Mouse (Mus musculus): ENCODE results near the gene Emp3.

Gene Emp3

DNA sequence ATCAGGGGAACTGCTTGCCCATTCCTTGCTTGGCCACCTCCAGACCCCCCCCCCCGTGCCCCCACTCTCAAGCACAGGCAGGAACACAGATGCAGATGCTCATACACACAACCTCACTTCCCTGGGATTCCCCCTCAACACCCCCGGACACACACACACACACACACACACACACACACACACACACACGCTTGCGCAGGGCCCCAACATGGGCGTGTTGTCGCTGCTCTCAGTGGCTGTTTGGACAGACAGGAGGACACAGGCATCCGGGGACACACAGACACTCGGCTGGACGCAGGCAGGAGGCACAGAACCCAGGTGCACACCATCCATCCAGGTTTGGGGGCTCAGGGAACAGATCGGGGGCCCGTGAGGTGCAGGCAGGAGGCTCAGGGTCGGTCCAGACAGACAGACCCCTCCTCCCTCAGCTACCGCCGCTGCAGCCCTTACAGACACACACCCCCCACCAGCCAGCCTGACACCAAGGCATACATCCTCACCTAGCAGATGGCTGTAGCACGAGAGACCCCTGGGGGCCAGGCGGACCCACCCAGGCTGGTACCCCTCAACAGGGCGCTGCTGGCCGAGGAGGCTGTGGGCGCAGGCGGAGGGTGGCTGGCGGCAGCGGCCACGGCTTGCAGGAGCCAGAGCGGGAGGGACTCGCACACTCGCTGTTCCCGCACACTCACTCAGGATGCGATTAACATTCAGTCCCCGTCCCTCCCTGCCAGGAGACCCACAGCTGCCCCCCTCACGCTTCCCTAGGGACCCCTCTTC, 50.7 kb downstream of the Emp3 start:
- DNase-seq (ENCODE audit: low read depth, low spot score) = peak; percentile 23

DNA sequence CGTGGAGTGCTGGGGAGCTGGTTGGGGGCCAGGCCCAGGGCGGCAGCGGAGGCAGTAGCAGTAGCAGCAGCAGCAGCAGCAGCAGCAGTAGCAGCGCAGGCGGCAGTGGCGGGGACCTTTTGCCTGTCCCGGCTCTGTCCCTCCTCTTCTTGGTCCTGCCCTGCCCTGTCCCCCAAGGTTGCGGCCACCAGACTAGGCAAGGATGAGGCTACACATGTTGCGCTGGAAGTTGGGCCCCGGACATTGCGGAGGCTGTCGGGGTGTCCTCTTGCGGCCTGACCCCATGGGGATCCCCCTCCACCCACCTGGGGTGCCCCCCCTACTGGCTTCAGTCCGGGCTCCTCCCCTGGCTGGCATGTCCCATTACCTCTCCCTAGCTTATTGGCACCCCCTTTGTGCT, 51.4 kb downstream of the Emp3 start:
- peak; percentile 36 for DNase-seq (ENCODE audit: low read depth, low spot score)

DNA sequence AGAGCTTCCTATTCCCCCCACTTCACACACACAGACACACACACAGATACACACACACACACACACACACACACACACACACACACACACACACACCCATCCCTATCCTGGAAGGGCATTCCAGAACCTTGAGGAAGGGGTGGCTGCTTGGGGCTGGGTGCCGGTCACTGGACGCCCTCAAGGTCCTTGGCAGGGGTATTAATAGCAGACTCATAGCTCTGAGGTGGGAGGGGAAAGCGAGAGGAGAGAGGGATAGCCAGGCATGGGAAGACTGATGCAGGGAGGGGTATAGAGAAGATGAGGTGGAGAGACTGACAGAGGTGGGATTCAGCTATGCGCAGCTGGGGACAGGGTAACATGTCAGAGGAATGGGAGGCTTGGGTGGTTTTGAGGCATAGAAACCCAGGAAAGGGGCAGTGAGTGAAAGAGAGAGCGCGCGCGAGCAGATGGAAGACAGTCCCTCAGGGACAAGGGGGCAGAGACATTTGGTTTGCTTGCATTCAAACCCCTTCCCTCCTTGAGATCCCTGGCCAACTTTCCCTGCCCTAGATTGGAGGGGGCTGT, 52.0 kb downstream of the Emp3 start:
- DNase-seq (ENCODE audit: low read depth, low spot score) = peak; percentile 32

Data from brain, adult 2 months (tissue).